Mouse (Mus musculus) embryonic facial prominence, embryonic 15.5 days (tissue): ENCODE measurements around the gene Olfr109. TPM values are rescaled to one million over a fixed set of nuclear protein-coding genes. Genes with fewer than 3 reads are reported as not detected.

Source experiments
- ATAC-seq: fragments of 200-750 bp; cut with Nextera tagmentation; 2 replicates; pipeline ENCODE4 v1.8.0; 2017; ENCODE audit warnings: low read depth, moderate TSS enrichment; ENCODE audit not compliant: insufficient number of reproducible peaks, low FRiP score, low TSS enrichment
- H3K27ac ChIP-seq: fragments of 300-500 bp; sonication (generic); replicated peaks from 2 replicates; pipeline ENCODE4 v1.5.1; 2015; ENCODE audit warnings: mild to moderate bottlenecking, inconsistent platforms
- H3K27me3 ChIP-seq: fragments of 300-500 bp; sonication (generic); 2 replicates; pipeline ENCODE4 v1.6.1; 2015; ENCODE audit warnings: inconsistent platforms
- H3K36me3 ChIP-seq: fragments of 300-500 bp; sonication (generic); 2 replicates; pipeline ENCODE4 v1.6.1; 2015; ENCODE audit warnings: mild to moderate bottlenecking, inconsistent platforms
- H3K4me1 ChIP-seq: fragments of 300-500 bp; sonication (generic); 2 replicates; pipeline ENCODE4 v1.6.1; 2015; ENCODE audit warnings: inconsistent platforms
- H3K4me2 ChIP-seq: fragments of 300-500 bp; sonication (generic); replicated peaks from 2 replicates; pipeline ENCODE4 v1.6.1; 2015; ENCODE audit warnings: mild to moderate bottlenecking, inconsistent platforms
- H3K4me3 ChIP-seq: fragments of 300-500 bp; sonication (generic); replicated peaks from 2 replicates; pipeline ENCODE4 v1.5.1; 2015; ENCODE audit warnings: mild to moderate bottlenecking, inconsistent platforms
- H3K9ac ChIP-seq: fragments of 300-500 bp; sonication (generic); 2 replicates; pipeline ENCODE4 v1.6.1; 2015; ENCODE audit warnings: inconsistent platforms
- H3K9me3 ChIP-seq: fragments of 300-500 bp; sonication (generic); replicated peaks from 2 replicates; pipeline ENCODE4 v1.6.1; 2016; ENCODE audit warnings: inconsistent platforms
- WGBS: fragments of 180-500 bp; shearing (Covaris S2); methylation state at CpG from one replicate; pipeline ENCODE4 v1.1.7; 2015; 5-methylcytosine and 5-hydroxymethylcytosine counted together
- polyA plus RNA-seq: library from polyadenylated mRNA; unstranded; fragments of >200 nt; fragmentation: Nextera tagmentation; extraction: Ambion mirVana; gene quantifications from 2 replicates; pipeline ENCODE4 v1.2.1, GENCODE M21; 2015

Gene Olfr109
- not detected in 2 replicates for polyA plus RNA-seq

- H3K27ac ChIP-seq = no peak within 1 kb of the TSS
- H3K27me3 ChIP-seq = no peaks in the 10 kb centered on the region
- H3K9me3 ChIP-seq = no peaks in the 10 kb centered on the region
- H3K36me3 ChIP-seq = no peaks in the 10 kb centered on the region
- 91% methylated on average over 1 of the region's 1 CpGs for WGBS
- H3K9ac ChIP-seq = no peak within 1 kb of the TSS
- H3K4me3 ChIP-seq = no peak within 1 kb of the TSS
- H3K4me2 ChIP-seq = no peak within 1 kb of the TSS
- no peaks in the 10 kb centered on the region for H3K4me1 ChIP-seq
- no peak for ATAC-seq
Observed at GRCm38 (mm10) chr17:37458616-37459015, at the start of gene Olfr109. Gene Olfr109 (plus strand): TSS chr17:37458916.

DNA sequence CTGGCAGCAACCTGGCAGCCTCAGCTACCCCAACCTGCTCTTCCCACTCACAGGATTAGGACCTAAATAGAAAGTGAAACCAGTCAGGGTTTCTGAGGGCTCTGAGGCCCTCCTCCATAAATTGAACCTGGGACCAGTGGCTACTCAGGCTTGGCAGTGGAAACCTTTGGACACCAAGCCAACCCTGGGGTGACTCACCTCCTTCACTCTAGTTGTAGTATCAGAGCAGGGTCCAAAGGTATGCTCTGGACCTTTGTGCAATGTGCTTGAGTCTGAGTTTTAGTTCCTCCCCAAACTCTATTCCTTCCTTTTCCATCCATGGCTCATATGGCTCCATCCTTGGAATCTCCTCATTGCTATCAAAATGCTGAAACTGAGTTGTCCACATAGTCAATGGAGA is 45.3 kb upstream of the Olfr109 start:
- H3K27me3 ChIP-seq = no peaks in the 10 kb centered on the region
- no peaks in the 10 kb centered on the region for H3K4me1 ChIP-seq
- H3K9me3 ChIP-seq = no peaks in the 10 kb centered on the region
- H3K9ac ChIP-seq = no peak overlapping the region
- no peak overlapping the region for H3K27ac ChIP-seq
- no peak overlapping the region for H3K4me2 ChIP-seq
- ATAC-seq = no peak
- H3K36me3 ChIP-seq = no peaks in the 10 kb centered on the region
- no peak overlapping the region for H3K4me3 ChIP-seq

DNA sequence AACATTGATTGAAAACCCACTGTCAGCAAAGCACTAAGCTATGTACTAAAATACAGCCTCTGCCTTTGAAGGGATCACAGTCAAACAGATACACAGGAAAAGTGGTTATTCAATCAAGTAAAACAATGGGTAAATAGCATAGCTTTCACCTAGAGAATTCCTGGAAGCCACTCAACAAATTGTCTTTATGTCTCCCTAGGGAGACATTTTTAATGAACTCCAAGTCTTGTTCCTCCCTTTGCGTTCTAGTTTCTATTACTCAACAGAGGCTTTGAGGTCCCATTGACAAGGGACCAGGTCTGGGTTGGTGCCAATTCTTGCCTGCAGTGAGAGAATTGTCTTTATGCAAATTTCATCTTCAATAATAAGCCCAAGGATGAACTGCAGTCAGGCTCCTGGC is 13.5 kb upstream of the Olfr109 start, which contains the start of gene Olfr108:
TSS of gene Olfr108 (plus strand) at position 301 of the 400 bp plus-strand sequence.
- H3K27me3 ChIP-seq = no peaks in the 10 kb centered on the region
- WGBS = 77% methylated on average over 1 of the region's 1 CpGs
- H3K27ac ChIP-seq = no peak within 1 kb of the TSS
- no peak for ATAC-seq
- no peak within 1 kb of the TSS for H3K4me2 ChIP-seq
- H3K9me3 ChIP-seq = no peaks in the 10 kb centered on the region
- no peaks in the 10 kb centered on the region for H3K36me3 ChIP-seq
- no peak within 1 kb of the TSS for H3K4me3 ChIP-seq
- H3K9ac ChIP-seq = no peak within 1 kb of the TSS
- no peaks in the 10 kb centered on the region for H3K4me1 ChIP-seq

GRCm38 (mm10) chr17:37483452-37483851 is 24.7 kb downstream of the Olfr109 start, which contains the start of gene H2-M2:
Gene H2-M2 (minus strand): TSS chr17:37483552.
- no peak within 1 kb of the TSS for H3K4me2 ChIP-seq
- no peaks in the 10 kb centered on the region for H3K9me3 ChIP-seq
- H3K4me3 ChIP-seq = no peak within 1 kb of the TSS
- WGBS = 76% methylated on average over 2 of the region's 2 CpGs
- no peaks in the 10 kb centered on the region for H3K4me1 ChIP-seq
- H3K36me3 ChIP-seq = no peaks in the 10 kb centered on the region
- H3K9ac ChIP-seq = no peak within 1 kb of the TSS
- H3K27ac ChIP-seq = no peak within 1 kb of the TSS
- no peaks in the 10 kb centered on the region for H3K27me3 ChIP-seq
- no peak for ATAC-seq

DNA sequence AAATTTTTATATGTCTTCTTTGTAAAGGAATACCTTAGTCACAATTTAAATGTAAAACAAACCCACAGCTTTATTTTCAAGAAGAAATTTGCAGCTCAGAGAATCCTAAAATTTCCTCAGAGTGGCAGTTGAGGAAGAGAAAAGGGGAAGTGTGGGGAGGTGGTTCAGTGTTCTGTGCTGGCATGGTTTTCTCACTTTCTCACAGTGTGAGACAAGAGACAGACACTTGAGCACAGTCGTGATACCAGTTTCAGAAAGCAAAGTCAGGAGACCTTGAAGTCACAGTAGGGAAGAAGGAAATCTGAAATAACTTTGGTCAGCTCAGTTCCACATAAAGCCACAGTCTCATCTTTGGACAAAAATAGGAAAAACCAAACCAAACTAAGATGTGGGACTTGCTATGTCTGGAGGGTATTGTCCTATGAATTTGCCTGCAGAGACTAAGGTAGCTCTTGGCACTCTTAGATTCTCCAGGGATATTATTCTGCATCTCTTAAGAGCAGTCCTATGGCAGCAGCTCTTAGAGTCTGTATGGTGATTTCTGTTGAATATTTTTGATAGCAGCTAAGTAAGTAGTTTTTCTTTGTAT is 33.3 kb downstream of the Olfr109 start, which contains the start of gene Olfr110:
TSS of gene Olfr110 (plus strand) at position 539 of the 589 bp plus-strand sequence.
- Histone ChIP-seq H3K4me1 (no peaks in the 10 kb centered on the region), H3K27ac (no peak within 1 kb of the TSS), H3K27me3 (no peaks in the 10 kb centered on the region), H3K4me3 (no peak within 1 kb of the TSS), H3K9ac (no peak within 1 kb of the TSS), H3K4me2 (no peak within 1 kb of the TSS), H3K9me3 (no peaks in the 10 kb centered on the region), H3K36me3 (no peaks in the 10 kb centered on the region)
- no peak for ATAC-seq
- WGBS = 57% methylated on average over 1 of the region's 1 CpGs

GRCm38 (mm10) chr17:37507730-37508129 is 49.0 kb downstream of the Olfr109 start, which contains the start of gene Olfr111:
Gene Olfr111 (plus strand): TSS chr17:37508030.
- H3K4me3 ChIP-seq = no peak within 1 kb of the TSS
- no peak within 1 kb of the TSS for H3K4me2 ChIP-seq
- no peaks in the 10 kb centered on the region for H3K9me3 ChIP-seq
- no peaks in the 10 kb centered on the region for H3K36me3 ChIP-seq
- H3K4me1 ChIP-seq = no peaks in the 10 kb centered on the region
- WGBS = 85% methylated on average over 4 of the region's 4 CpGs
- H3K27ac ChIP-seq = no peak within 1 kb of the TSS
- ATAC-seq = no peak
- no peaks in the 10 kb centered on the region for H3K27me3 ChIP-seq
- no peak within 1 kb of the TSS for H3K9ac ChIP-seq

Other genes starting within 250 kb of the Olfr109 start
- gene Olfr95, start 245.8 kb upstream of the Olfr109 start, polyA plus RNA-seq = not detected in 2 replicates
- 0.14 and 0.31 TPM in 2 replicates for gene Olfr96, start 238.8 kb upstream of the Olfr109 start, polyA plus RNA-seq
- not detected in 2 replicates for gene Olfr97, start 221.6 kb upstream of the Olfr109 start, polyA plus RNA-seq
- not detected in 2 replicates for gene Olfr98, start 195.2 kb upstream of the Olfr109 start, polyA plus RNA-seq
- 1.7 and 2.6 TPM in 2 replicates for gene H2-M3, start 188.7 kb upstream of the Olfr109 start, polyA plus RNA-seq
- gene Olfr99, start 175.5 kb upstream of the Olfr109 start, polyA plus RNA-seq = 0.16 TPM in 1 of 2 replicates, not detected in the other
- 0.17 TPM in 1 of 2 replicates, not detected in the other for gene Olfr101, start 154.6 kb upstream of the Olfr109 start, polyA plus RNA-seq
- gene Olfr102, start 141.9 kb upstream of the Olfr109 start, polyA plus RNA-seq = 0.15 and 0.21 TPM in 2 replicates
- gene Olfr103, start 119.2 kb upstream of the Olfr109 start, polyA plus RNA-seq = 0.11 TPM in 1 of 2 replicates, not detected in the other
- gene Olfr104-ps, start 99.3 kb upstream of the Olfr109 start, polyA plus RNA-seq = 0.05 TPM in 1 of 2 replicates, not detected in the other
- gene Olfr105-ps, start 79.9 kb upstream of the Olfr109 start, polyA plus RNA-seq = not detected in 2 replicates
- 0.12 TPM in 1 of 2 replicates, not detected in the other for gene Olfr106-ps, start 68.5 kb upstream of the Olfr109 start, polyA plus RNA-seq
- gene Olfr107, start 59.7 kb upstream of the Olfr109 start, polyA plus RNA-seq = 0.07 and 0.17 TPM in 2 replicates
- not detected in 2 replicates for gene Olfr108, start 13.4 kb upstream of the Olfr109 start, polyA plus RNA-seq
- not detected in 2 replicates for gene H2-M2, start 24.6 kb downstream of the Olfr109 start, polyA plus RNA-seq
- gene Olfr110, start 33.6 kb downstream of the Olfr109 start, polyA plus RNA-seq = 0.16 TPM in 1 of 2 replicates, not detected in the other
- gene Olfr111, start 49.1 kb downstream of the Olfr109 start, polyA plus RNA-seq = not detected in 2 replicates
- gene Olfr112, start 110.5 kb downstream of the Olfr109 start, polyA plus RNA-seq = not detected in 2 replicates
- gene Olfr113, start 118.7 kb downstream of the Olfr109 start, polyA plus RNA-seq = not detected in 2 replicates
- not detected in 2 replicates for gene Olfr114, start 133.8 kb downstream of the Olfr109 start, polyA plus RNA-seq
- 0.21 TPM in 1 of 2 replicates, not detected in the other for gene Olfr115, start 168.2 kb downstream of the Olfr109 start, polyA plus RNA-seq
- gene Olfr116, start 168.3 kb downstream of the Olfr109 start, polyA plus RNA-seq = 0.11 TPM in 1 of 2 replicates, not detected in the other
- gene Olfr117, start 204.9 kb downstream of the Olfr109 start, polyA plus RNA-seq = not detected in 2 replicates
- gene Olfr118, start 208.1 kb downstream of the Olfr109 start, polyA plus RNA-seq = not detected in 2 replicates
- gene Olfr119, start 237.6 kb downstream of the Olfr109 start, polyA plus RNA-seq = not detected in 2 replicates